Mouse (Mus musculus) midbrain, postnatal 0 days (tissue): Measurements from ENCODE around the gene Atp6v1e2. TPM values are rescaled to one million over a fixed set of nuclear protein-coding genes. Genes with fewer than 3 reads are reported as not detected.

Experiments used
- ATAC-seq: fragments of 200-750 bp; cut with Nextera tagmentation; 2 replicates; pipeline ENCODE4 v1.8.0; 2017; ENCODE audit warnings: moderate number of reproducible peaks, mild to moderate bottlenecking, moderate TSS enrichment, moderate library complexity; ENCODE audit not compliant: low FRiP score
- DNase-seq: peaks from one replicate; pipeline ENCODE4 v3.0.0-alpha.2; 2015; ENCODE audit warnings: low spot score
- H3K27ac ChIP-seq: fragments of 300-500 bp; sonication (generic); 2 replicates; pipeline ENCODE4 v1.5.1; 2014; ENCODE audit warnings: low read depth, mild to moderate bottlenecking, low read length, mixed read lengths
- H3K27me3 ChIP-seq: fragments of 300-500 bp; sonication (generic); 2 replicates; pipeline ENCODE4 v1.6.1; 2014; ENCODE audit warnings: low read length, control low read depth, mixed read lengths; ENCODE audit not compliant: insufficient read depth
- H3K36me3 ChIP-seq: fragments of 300-500 bp; sonication (generic); 2 replicates; pipeline ENCODE4 v1.6.1; 2014; ENCODE audit warnings: low read length, control low read depth, mixed read lengths; ENCODE audit not compliant: insufficient read depth
- H3K4me1 ChIP-seq: fragments of 300-500 bp; sonication (generic); 2 replicates; pipeline ENCODE4 v1.6.1; 2014; ENCODE audit warnings: mild to moderate bottlenecking, control low read depth, antibody characterized with exemption, low read length, mixed read lengths; ENCODE audit not compliant: insufficient read depth
- H3K4me2 ChIP-seq: fragments of 300-500 bp; sonication (generic); 2 replicates; pipeline ENCODE4 v1.6.1; 2014; ENCODE audit warnings: low read depth, mild to moderate bottlenecking, low read length, mixed read lengths; ENCODE audit not compliant: poor library complexity, severe bottlenecking
- H3K4me3 ChIP-seq: fragments of 300-500 bp; sonication (generic); 2 replicates; pipeline ENCODE4 v1.5.1; 2014; ENCODE audit warnings: low read depth, mild to moderate bottlenecking, low read length, moderate library complexity
- H3K9ac ChIP-seq: fragments of 300-500 bp; sonication (generic); replicated peaks from 2 replicates; pipeline ENCODE4 v1.6.1; 2014; ENCODE audit warnings: mild to moderate bottlenecking, low read length, moderate library complexity, mixed read lengths; ENCODE audit not compliant: poor library complexity, severe bottlenecking
- H3K9me3 ChIP-seq: fragments of 300-500 bp; sonication (generic); 2 replicates; pipeline ENCODE4 v1.6.1; 2016; ENCODE audit warnings: low read length, control low read depth
- CTCF ChIP-seq: IDR thresholded peaks from 2 replicates; pipeline ENCODE4 v1.5.1; 2016; ENCODE audit warnings: antibody characterized with exemption, mild to moderate bottlenecking
- WGBS: fragments of 180-500 bp; shearing (Covaris S2); extraction: QIAGEN DNeasy Blood & Tissue Kit; methylation state at CpG from one replicate; pipeline ENCODE4 v1.1.7; 2014; 5-methylcytosine and 5-hydroxymethylcytosine counted together
- polyA plus RNA-seq: library from polyadenylated mRNA; unstranded; fragments of >200 nt; fragmentation: Nextera tagmentation; extraction: Ambion mirVana; gene quantifications from 2 replicates; pipeline ENCODE4 v1.2.1, GENCODE M21; 2015
- total RNA-seq: library from RNA; depleted of rRNA; stranded (reverse); fragments of >200 nt; gene quantifications from 2 replicates; pipeline ENCODE4 v1.2.3, GENCODE M21; 2014

Atp6v1e2 gene
- total and polyA plus RNA-seq, 2 experiments from 2014 or later, result not detected

- Histone ChIP-seq H3K9ac (no peak overlapping the region), H3K36me3 (no peaks in the 10 kb centered on the region), H3K9me3 (no peaks in the 10 kb centered on the region), H3K27me3 (no peaks in the 10 kb centered on the region), H3K4me3 (no peak overlapping the region), H3K4me1 (no peaks in the 10 kb centered on the region), H3K4me2 (no peak overlapping the region), H3K27ac (no peak overlapping the region)
- ATAC-seq (no peak), DNase-seq (no peak)
- TF ChIP-seq CTCF, result no peak
- whole genome bisulfite sequencing, result 89% methylated on average over 11 of the region's 11 CpGs
Observed at GRCm38 (mm10) chr17:86919729-86920128, 28.0 kb downstream of the Atp6v1e2 start.

- peak; percentile 60 for TF ChIP-seq CTCF
- DNase-seq (no peak), ATAC-seq (no peak)
- 78% methylated on average over 6 of the region's 6 CpGs for WGBS
- H3K4me2 ChIP-seq, result no peak overlapping the region
- H3K36me3 ChIP-seq, result no peaks in the 10 kb centered on the region
- H3K9me3 ChIP-seq, result no peaks in the 10 kb centered on the region
- no peak overlapping the region for H3K9ac ChIP-seq
- H3K4me1 ChIP-seq, result no peaks in the 10 kb centered on the region
- H3K27me3 ChIP-seq, result no peaks in the 10 kb centered on the region
- no peak overlapping the region for H3K27ac ChIP-seq
- no peak overlapping the region for H3K4me3 ChIP-seq
Observed at GRCm38 (mm10) chr17:86918786-86919185, 28.9 kb downstream of the Atp6v1e2 start.

GRCm38 (mm10) chr17:86917048-86917447 lies 30.6 kb downstream of the Atp6v1e2 start, which contains the start of gene Tmem247:
Gene Tmem247 (plus strand): TSS chr17:86917348.
- Histone ChIP-seq H3K27ac (no peak within 1 kb of the TSS), H3K9me3 (no peaks in the 10 kb centered on the region), H3K9ac (no peak within 1 kb of the TSS), H3K27me3 (no peaks in the 10 kb centered on the region), H3K4me1 (no peaks in the 10 kb centered on the region), H3K36me3 (no peaks in the 10 kb centered on the region), H3K4me2 (no peak within 1 kb of the TSS), H3K4me3 (no peak within 1 kb of the TSS)
- DNase-seq (no peak), ATAC-seq (no peak)
- no peak for TF ChIP-seq CTCF
- WGBS, result 93% methylated on average over 10 of the region's 10 CpGs

DNA sequence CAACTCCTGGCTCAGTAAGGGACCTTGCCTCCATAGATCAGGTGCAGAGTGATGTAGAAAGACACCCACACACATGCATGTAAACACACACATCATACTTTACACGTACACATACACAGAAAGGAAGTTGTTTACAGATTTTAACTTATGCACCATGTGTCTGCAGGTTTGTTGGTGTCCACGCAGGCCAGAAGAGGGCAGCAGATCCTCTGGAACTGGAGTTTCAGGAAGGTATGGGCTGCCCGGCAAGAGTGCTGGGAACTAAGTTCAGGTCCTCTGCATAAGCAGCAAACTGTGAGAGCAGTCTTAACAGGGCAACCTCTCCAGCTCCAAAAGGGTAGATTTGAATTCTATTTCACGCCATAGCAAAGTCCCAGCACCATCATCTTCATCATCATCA lies 32.2 kb downstream of the Atp6v1e2 start:
- ATAC-seq (no peak), DNase-seq (no peak)
- H3K4me2 ChIP-seq, result no peak overlapping the region
- no peak overlapping the region for H3K4me3 ChIP-seq
- WGBS, result 78% methylated on average over 4 of the region's 4 CpGs
- peak; percentile 34 for TF ChIP-seq CTCF
- no peak overlapping the region for H3K9ac ChIP-seq
- H3K4me1 ChIP-seq, result no peaks in the 10 kb centered on the region
- H3K27ac ChIP-seq, result no peak overlapping the region
- no peaks in the 10 kb centered on the region for H3K27me3 ChIP-seq
- H3K9me3 ChIP-seq, result no peaks in the 10 kb centered on the region
- H3K36me3 ChIP-seq, result no peaks in the 10 kb centered on the region

- H3K36me3 ChIP-seq, result no peaks in the 10 kb centered on the region
- 75% methylated on average over 7 of the region's 7 CpGs for WGBS
- no peak overlapping the region for H3K4me2 ChIP-seq
Observed at GRCm38 (mm10) chr17:86913003-86913607, 34.6 kb downstream of the Atp6v1e2 start.

GRCm38 (mm10) chr17:86911261-86911660 lies 36.4 kb downstream of the Atp6v1e2 start:
- no peak for TF ChIP-seq CTCF
- Histone ChIP-seq H3K4me1 (no peaks in the 10 kb centered on the region), H3K9ac (no peak overlapping the region), H3K27me3 (peaks cover 3% of the 10 kb centered on the region; the same call in 1 of the 2 replicates), H3K4me3 (no peak overlapping the region), H3K9me3 (no peaks in the 10 kb centered on the region), H3K4me2 (no peak overlapping the region), H3K36me3 (no peaks in the 10 kb centered on the region), H3K27ac (no peak overlapping the region)
- no peak for ATAC-seq
- 63% methylated on average over 5 of the region's 5 CpGs for WGBS
- DNase-seq, result no peak

More at GRCm38 (mm10) chr17:86913003-86913607, 34.6 kb downstream of the Atp6v1e2 start:
- DNase-seq (no peak), ATAC-seq (no peak)
- Histone ChIP-seq H3K9me3 (no peaks in the 10 kb centered on the region), H3K27me3 (no peaks in the 10 kb centered on the region; the same call in 1 of the 2 replicates), H3K27ac (no peak overlapping the region), H3K4me3 (no peak overlapping the region), H3K9ac (no peak overlapping the region), H3K4me1 (no peaks in the 10 kb centered on the region)
- TF ChIP-seq CTCF, result no peak
